Mouse (Mus musculus): Measurements from ENCODE around the gene Trim7.

- no peak for TF ChIP-seq CTCF (IDR thresholded peaks at IDR 0.05; ENCODE audit: low read depth, low read length)
- no peak for TF ChIP-seq GATA1 (IDR thresholded peaks at IDR 0.05; ENCODE audit: borderline replicate concordance, low read length)
These were observed 5.3 kb downstream of the Trim7 start for GRCm38 (mm10) chr11:48831273-48831672.

All from G1E (cell line).